Mouse (Mus musculus): ENCODE data around the gene Aup1.

DNA sequence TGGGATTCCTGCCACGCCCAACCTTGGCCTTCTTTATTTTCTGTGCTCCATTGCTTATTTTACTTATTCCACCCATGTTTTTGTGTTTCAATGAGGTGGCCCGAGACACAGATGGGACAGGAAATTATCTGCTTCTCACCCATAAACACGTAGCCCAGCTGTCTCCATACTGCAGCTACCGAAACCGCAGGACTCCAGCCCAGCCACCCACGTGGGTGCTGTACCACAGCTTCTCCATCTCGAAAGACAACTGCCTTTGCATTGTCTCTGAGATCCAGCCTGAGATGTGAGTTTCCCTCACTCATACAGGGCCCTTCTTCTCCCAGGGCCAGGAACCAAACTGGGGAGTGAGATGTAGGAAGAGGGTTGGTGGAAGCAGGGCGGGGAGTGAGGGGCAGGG, 11.7 kb downstream of the Aup1 start:
- TF ChIP-seq GATA1 (IDR thresholded peaks at IDR 0.05; ENCODE audit: low read length) = no peak
- no peak for TF ChIP-seq TAL1 (IDR thresholded peaks at IDR 0.05; ENCODE audit: low read length)

Measured in erythroblast, embryonic 14.5 days (primary cell).